Mouse (Mus musculus) thymus, postnatal 14 days (tissue): ENCODE data around the gene Skida1.

ENCODE experiments used
- DNase-seq: peaks from one replicate; pipeline ENCODE4 v3.0.0; 2021

The Skida1 gene

GRCm38 (mm10) chr2:18038141-18038752, 10.6 kb downstream of the Skida1 start:
- DNase-seq: no peak

- no peak for DNase-seq
Measured at GRCm38 (mm10) chr2:18037491-18037890, 11.4 kb downstream of the Skida1 start, which contains the start of gene A930004D18Rik. Gene A930004D18Rik, minus strand, starts transcription at chr2:18037737.

DNA sequence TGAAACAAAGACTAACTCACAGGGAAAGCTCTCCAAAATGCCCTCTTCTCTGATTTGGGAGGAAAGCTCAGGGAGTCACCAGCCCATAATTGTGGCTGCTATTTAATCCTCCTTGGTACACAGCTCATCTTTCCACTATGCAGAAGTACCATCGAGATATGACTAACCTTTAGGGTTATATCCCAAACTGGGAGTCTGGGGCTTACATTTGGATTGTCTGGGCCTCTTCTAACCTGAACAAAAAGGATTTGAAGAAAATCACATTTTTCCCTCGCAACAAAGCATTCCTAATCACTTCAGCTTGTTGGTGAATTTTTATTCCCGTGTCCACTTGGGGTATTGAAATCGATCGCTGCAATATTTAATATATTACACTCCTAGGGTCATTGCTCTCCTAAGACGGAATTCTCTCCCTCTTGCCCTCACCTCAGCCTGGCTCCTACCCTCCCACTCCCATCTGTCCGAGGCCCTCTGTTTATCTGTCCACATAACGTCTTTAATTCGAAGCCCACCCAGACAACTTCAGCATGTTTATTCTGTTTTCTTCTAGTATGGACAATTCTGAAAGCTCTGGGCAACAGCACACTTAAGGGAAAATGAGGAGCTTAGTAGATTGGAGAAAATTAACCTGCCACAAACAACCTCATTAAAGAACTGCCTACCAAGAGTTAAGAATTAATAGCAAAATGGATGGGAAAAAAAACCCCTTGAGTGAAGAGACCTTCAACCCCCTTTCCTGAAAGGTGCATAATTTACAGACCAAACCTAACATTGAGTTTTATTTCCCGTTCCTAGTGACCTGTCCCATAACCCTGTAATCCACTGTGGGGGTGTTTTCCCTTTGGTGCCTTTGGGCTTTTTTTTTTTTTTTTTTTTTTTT, 14.2 kb downstream of the Skida1 start:
- no peak for DNase-seq

GRCm38 (mm10) chr2:18033166-18034108, 15.4 kb downstream of the Skida1 start:
- DNase-seq: no peak

DNA sequence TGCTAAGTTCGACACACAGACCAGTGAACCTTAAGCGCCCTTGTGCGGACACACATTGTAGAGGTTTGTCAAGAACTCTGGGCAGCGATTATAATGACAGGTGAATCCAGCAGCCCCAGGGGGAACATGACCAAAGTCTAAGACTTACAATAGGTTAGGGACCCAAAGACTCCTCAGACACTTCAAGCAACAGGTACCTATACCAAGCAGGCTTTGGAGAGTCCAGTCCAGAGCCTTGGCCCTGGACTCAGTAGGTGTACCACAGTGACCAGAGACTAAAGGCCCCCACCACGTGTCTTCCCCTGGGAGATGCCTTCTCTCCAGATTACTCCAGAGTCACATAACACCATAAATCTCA, 16.3 kb downstream of the Skida1 start:
- DNase-seq: no peak

GRCm38 (mm10) chr2:18031831-18032537, 16.9 kb downstream of the Skida1 start:
- DNase-seq: no peak

- no peak for DNase-seq
Measured at GRCm38 (mm10) chr2:18031271-18031821, 17.5 kb downstream of the Skida1 start.

GRCm38 (mm10) chr2:18030581-18030980, 18.3 kb downstream of the Skida1 start:
- DNase-seq: no peak

DNA sequence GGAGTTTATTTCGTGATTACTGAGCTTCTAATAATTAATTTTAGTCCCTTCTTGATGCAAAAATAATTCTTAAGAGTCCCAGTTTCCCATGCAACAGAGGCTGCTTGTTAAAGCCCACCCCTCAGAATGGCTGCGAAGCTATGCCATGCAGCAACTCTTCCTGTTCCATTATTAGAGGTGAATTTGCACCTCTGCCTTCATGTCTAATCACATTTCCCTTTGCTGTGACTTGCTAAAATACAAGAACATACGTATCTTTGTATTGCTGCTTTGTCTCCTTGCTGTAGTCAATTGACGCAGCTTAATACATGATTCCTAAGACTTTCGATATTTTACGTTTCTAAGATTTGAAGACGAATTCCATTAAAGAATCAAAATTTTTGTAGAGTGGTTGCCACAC, 19.2 kb downstream of the Skida1 start:
- no peak for DNase-seq

DNA sequence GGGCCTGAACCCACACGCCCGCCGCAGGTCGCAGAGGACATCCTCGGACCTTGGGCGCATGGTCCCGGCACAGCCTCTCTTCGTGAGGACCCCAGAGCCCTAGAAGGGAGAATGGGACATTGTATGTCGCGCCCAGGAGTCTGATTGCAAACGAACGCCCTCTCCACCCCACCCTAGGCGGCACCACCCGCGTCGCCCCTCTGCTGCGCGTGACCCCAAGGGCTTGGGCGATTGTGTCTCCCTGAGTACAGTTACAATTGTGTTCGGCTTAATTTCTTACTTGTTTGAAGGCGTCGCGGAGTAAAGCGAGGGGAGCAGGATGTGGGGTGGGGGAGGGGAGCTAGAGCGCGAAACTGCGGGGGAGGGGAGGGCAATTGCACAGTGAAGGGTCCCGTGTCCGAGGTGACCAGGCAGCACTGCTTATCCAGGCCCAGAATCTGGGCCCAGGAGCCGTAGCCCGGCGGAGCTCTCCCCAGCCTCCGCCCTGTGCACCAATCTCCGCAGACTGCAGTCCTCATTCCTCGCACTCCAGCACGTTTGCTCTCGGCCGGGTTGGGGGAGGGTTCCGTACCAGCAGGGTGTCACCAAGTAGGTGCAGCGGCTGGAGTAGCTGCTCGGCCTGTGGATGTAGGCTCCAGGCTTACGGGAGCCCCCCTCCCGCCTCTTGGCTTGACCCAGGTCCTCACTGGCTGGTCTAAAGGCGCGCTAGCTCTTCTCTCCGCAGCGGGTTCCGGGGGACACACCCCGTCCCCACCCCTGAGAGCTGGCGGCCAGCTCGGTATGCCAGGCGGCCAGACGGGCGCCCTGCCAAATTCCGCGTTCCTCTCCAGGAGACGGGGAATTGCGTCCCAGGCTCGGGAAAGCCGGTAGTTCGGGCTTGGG, 20.5 kb downstream of the Skida1 start:
- DNase-seq: peak; percentile 66

- peak; percentile 93 for DNase-seq
Measured at GRCm38 (mm10) chr2:18027448-18028139, 21.3 kb downstream of the Skida1 start.

GRCm38 (mm10) chr2:18026116-18026947, 22.5 kb downstream of the Skida1 start:
- peak; percentile 38 for DNase-seq

DNA sequence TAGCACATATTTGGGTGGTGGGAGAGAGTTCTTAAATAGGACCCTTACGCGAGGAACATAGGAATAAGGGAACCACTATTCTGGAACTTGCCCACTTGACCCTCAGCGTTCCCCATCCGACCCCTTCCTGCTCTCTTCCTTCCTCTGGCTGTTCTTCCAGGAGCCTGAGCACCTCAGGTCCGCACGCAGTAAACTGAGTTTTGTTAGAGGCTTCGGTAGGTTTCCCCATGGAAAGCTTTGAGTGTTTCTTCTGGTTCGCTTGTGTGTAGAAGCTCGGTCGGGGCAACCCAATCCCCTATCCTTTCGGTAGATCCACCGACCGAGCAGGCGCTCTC, 23.1 kb downstream of the Skida1 start:
- no peak for DNase-seq

GRCm38 (mm10) chr2:18025116-18025515, 23.7 kb downstream of the Skida1 start:
- no peak for DNase-seq

GRCm38 (mm10) chr2:18022886-18023285, 26.0 kb downstream of the Skida1 start:
- no peak for DNase-seq

DNA sequence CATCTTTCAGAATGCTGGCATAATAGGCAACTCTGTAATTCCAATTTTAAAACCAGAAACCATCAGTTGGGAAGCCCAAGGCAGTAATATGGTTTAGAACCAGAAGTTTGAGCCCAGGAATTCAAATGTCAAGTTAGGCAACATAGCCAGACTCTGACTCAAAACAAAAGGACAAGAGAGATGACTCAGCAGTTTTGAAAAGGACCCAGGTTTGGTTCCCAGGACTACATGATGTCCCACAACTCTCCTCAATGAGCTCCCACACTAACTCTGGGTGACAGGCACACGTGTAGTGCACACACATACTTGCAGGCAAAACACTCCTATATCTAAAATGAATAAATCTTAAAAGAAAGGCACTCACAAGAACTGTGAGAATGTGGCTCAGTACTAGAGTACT, 29.7 kb downstream of the Skida1 start:
- no peak for DNase-seq

DNA sequence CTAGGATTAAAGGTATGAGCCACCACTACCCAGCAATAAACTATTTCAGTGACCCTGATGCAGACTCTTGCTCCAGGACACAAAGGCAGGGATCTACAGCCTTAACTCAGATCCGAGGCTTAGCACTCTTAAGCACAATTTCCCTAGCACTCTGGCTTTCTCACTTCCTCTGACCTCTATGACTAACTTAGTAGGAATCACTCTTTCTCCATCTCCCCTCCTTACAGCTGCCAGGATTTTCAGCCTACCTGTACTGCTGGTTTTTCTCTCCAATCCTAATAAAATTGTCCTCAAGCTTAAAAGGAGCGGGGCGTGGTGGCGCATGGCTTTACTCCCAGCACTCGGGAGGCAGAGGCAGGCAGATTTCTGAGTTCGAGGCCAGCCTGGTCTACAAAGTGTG, 31.5 kb downstream of the Skida1 start:
- DNase-seq: no peak

DNA sequence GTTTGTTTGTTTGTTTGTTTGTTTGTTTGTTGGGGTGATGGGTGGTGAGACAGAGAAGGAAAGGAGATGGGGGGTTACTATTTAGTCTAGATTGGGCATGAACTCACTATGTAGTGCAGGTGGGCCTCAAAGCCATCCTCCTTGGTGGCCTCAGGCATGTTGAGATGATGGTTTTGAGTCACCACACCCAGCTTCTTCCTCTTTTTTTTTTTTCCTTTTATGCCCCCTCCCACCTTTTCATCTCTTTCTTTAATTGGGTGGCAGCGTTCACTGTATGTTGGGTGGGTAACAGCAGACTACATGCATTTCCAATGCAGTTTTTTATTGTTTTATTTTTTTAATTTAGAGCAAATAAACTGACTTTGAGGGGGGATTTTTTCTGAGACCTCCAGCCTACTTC, 32.2 kb downstream of the Skida1 start:
- DNase-seq: no peak

DNA sequence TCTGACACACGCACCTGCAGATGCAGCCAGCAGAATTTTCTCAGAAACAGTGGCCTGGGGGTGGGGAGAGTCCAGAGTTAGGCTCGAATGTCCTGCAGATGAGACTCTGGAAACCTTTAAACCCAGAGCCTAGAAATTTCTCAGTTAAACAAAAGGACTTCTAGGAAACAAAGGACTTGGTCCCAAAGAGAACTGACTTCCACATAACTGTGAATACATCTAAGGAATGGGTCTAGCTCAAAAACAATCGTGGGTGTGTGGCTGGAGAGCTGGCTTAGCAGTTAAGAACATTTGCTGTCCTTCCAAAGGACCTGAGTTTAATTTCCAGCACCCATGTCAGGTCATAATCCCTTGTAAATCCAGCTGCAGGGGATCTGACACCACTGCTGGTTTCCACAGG, 33.3 kb downstream of the Skida1 start:
- DNase-seq: no peak

- no peak for DNase-seq
Measured at GRCm38 (mm10) chr2:18012866-18013265, 36.0 kb downstream of the Skida1 start.
